Mouse (Mus musculus) ovary, postnatal 10 days (tissue): Measurements from ENCODE around the gene Ica1l.

Experiments
- DNase-seq: peaks from one replicate; pipeline ENCODE4 v3.0.0; 2022; ENCODE audit warnings: low spot score

Ica1l gene

GRCm38 (mm10) chr1:59959941-59960340 lies 83.0 kb downstream of the Ica1l start:
- no peak for DNase-seq

GRCm38 (mm10) chr1:59957206-59957605 lies 85.8 kb downstream of the Ica1l start:
- DNase-seq, result no peak

GRCm38 (mm10) chr1:59947509-59947908 lies 95.5 kb downstream of the Ica1l start:
- no peak for DNase-seq

- DNase-seq, result no peak
These were observed 97.0 kb downstream of the Ica1l start for GRCm38 (mm10) chr1:59945969-59946368.

- no peak for DNase-seq
These were observed 99.2 kb downstream of the Ica1l start for GRCm38 (mm10) chr1:59943825-59944224.

GRCm38 (mm10) chr1:59942057-59942790 lies 100.8 kb downstream of the Ica1l start:
- DNase-seq, result no peak

- no peak for DNase-seq
These were observed 101.9 kb downstream of the Ica1l start for GRCm38 (mm10) chr1:59941063-59941462.

GRCm38 (mm10) chr1:59932991-59933390 lies 110.0 kb downstream of the Ica1l start:
- DNase-seq, result no peak
